Mouse (Mus musculus) midbrain, postnatal 0 days (tissue): Measurements from ENCODE around the gene Ankdd1b. TPM values are rescaled to one million over a fixed set of nuclear protein-coding genes. Genes with fewer than 3 reads are reported as not detected.
A peak's percentile ranks its signal among the peaks of the same experiment; 100 is the strongest.

Experiments
- ATAC-seq: fragments of 200-750 bp; cut with Nextera tagmentation; 2 replicates; pipeline ENCODE4 v1.8.0; 2017; ENCODE audit warnings: moderate number of reproducible peaks, mild to moderate bottlenecking, moderate TSS enrichment, moderate library complexity; ENCODE audit not compliant: low FRiP score
- DNase-seq: peaks from one replicate; pipeline ENCODE4 v3.0.0-alpha.2; 2015; ENCODE audit warnings: low spot score
- H3K27ac ChIP-seq: fragments of 300-500 bp; sonication (generic); 2 replicates; pipeline ENCODE4 v1.5.1; 2014; ENCODE audit warnings: low read depth, mild to moderate bottlenecking, low read length, mixed read lengths
- H3K27me3 ChIP-seq: fragments of 300-500 bp; sonication (generic); 2 replicates; pipeline ENCODE4 v1.6.1; 2014; ENCODE audit warnings: low read length, control low read depth, mixed read lengths; ENCODE audit not compliant: insufficient read depth
- H3K36me3 ChIP-seq: fragments of 300-500 bp; sonication (generic); 2 replicates; pipeline ENCODE4 v1.6.1; 2014; ENCODE audit warnings: low read length, control low read depth, mixed read lengths; ENCODE audit not compliant: insufficient read depth
- H3K4me1 ChIP-seq: fragments of 300-500 bp; sonication (generic); 2 replicates; pipeline ENCODE4 v1.6.1; 2014; ENCODE audit warnings: mild to moderate bottlenecking, control low read depth, antibody characterized with exemption, low read length, mixed read lengths; ENCODE audit not compliant: insufficient read depth
- H3K4me2 ChIP-seq: fragments of 300-500 bp; sonication (generic); 2 replicates; pipeline ENCODE4 v1.6.1; 2014; ENCODE audit warnings: low read depth, mild to moderate bottlenecking, low read length, mixed read lengths; ENCODE audit not compliant: poor library complexity, severe bottlenecking
- H3K4me3 ChIP-seq: fragments of 300-500 bp; sonication (generic); 2 replicates; pipeline ENCODE4 v1.5.1; 2014; ENCODE audit warnings: low read depth, mild to moderate bottlenecking, low read length, moderate library complexity
- H3K9ac ChIP-seq: fragments of 300-500 bp; sonication (generic); replicated peaks from 2 replicates; pipeline ENCODE4 v1.6.1; 2014; ENCODE audit warnings: mild to moderate bottlenecking, low read length, moderate library complexity, mixed read lengths; ENCODE audit not compliant: poor library complexity, severe bottlenecking
- H3K9me3 ChIP-seq: fragments of 300-500 bp; sonication (generic); 2 replicates; pipeline ENCODE4 v1.6.1; 2016; ENCODE audit warnings: low read length, control low read depth
- CTCF ChIP-seq: IDR thresholded peaks from 2 replicates; pipeline ENCODE4 v1.5.1; 2016; ENCODE audit warnings: antibody characterized with exemption, mild to moderate bottlenecking
- WGBS: fragments of 180-500 bp; shearing (Covaris S2); extraction: QIAGEN DNeasy Blood & Tissue Kit; methylation state at CpG from one replicate; pipeline ENCODE4 v1.1.7; 2014; 5-methylcytosine and 5-hydroxymethylcytosine counted together
- polyA plus RNA-seq: library from polyadenylated mRNA; unstranded; fragments of >200 nt; fragmentation: Nextera tagmentation; extraction: Ambion mirVana; gene quantifications from 2 replicates; pipeline ENCODE4 v1.2.1, GENCODE M21; 2015
- total RNA-seq: library from RNA; depleted of rRNA; stranded (reverse); fragments of >200 nt; gene quantifications from 2 replicates; pipeline ENCODE4 v1.2.3, GENCODE M21; 2014

Ankdd1b gene
- total and polyA plus RNA-seq, 2 experiments from 2014 or later: 0.22 TPM; not detected in 1

DNA sequence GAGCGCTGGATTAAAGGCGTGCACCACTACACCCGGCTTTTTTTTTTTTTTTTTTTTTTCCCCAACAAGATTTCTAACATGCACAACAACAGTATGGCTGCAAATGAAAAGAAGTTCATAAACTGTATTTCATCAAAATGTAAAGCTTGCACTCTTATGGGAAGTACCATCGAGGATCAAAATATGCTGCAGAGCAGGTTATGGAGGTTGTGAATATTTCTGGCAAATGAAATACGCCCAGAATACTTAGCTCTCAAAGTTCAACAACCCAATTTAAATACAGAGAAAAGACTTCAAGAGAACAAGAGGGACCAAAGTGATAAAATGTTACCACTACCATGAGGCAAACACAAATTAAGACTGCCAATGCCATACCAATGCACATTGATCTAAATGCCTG is 2.3 kb downstream of the Ankdd1b start:
- Histone ChIP-seq H3K9me3 (no peaks in the 10 kb centered on the region), H3K4me1 (no peaks in the 10 kb centered on the region), H3K4me3 (no peak overlapping the region), H3K9ac (no peak overlapping the region), H3K27me3 (no peaks in the 10 kb centered on the region), H3K4me2 (no peak overlapping the region), H3K36me3 (no peaks in the 10 kb centered on the region), H3K27ac (no peak overlapping the region)
- ATAC-seq (no peak), DNase-seq (no peak)
- WGBS: 91% methylated on average over 5 of the region's 5 CpGs
- TF ChIP-seq CTCF: no peak

DNA sequence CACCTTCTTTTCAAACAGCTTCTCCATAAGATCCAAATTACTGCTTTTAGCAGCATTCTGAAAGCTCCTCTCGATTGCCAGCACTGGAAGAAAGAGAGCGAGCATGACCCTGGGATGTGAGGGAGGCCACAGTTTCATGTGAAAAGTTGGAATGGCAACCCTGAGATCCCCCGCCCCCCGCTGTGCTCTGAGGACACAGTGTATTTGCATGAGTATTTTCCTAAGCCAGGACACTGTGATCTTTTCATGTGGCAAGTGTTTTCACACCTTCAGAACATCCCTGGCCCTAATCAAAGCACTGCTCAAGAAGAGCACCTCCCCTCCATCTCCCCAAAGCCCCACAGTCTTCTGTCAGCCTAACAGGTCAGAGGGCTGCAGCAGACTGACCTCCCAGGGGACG is 5.7 kb downstream of the Ankdd1b start:
- H3K4me3 ChIP-seq: no peak overlapping the region
- H3K27ac ChIP-seq: no peak overlapping the region
- no peak overlapping the region for H3K9ac ChIP-seq
- H3K27me3 ChIP-seq: no peaks in the 10 kb centered on the region
- H3K4me1 ChIP-seq: no peaks in the 10 kb centered on the region
- no peaks in the 10 kb centered on the region for H3K9me3 ChIP-seq
- no peak for TF ChIP-seq CTCF
- H3K4me2 ChIP-seq: no peak overlapping the region
- ATAC-seq (no peak), DNase-seq (no peak)
- H3K36me3 ChIP-seq: no peaks in the 10 kb centered on the region
- 54% methylated on average over 5 of the region's 5 CpGs for WGBS

DNA sequence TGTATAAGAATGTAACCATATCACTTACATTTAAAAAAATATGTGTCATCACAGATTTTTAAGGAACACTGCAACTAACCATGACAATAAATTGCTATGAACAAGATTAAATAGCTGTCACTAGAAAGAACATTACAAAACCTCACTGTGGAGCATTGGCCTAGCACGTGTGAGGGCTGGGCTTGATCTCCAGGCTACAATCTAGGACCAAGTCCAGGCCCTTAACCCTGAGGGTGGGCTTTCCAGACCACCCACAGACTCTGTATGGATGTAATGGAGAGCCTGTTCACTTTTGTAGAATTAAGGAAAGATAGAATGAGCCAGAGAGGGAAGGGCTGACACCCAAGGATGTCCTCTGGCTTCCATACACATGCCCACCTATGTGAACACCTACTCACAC is 8.4 kb downstream of the Ankdd1b start:
- H3K4me2 ChIP-seq: no peak overlapping the region
- no peak overlapping the region for H3K9ac ChIP-seq
- ATAC-seq (no peak), DNase-seq (no peak)
- no peaks in the 10 kb centered on the region for H3K4me1 ChIP-seq
- no peak overlapping the region for H3K27ac ChIP-seq
- WGBS: 56% methylated on average over 1 of the region's 1 CpGs
- no peaks in the 10 kb centered on the region for H3K27me3 ChIP-seq
- no peaks in the 10 kb centered on the region for H3K9me3 ChIP-seq
- H3K36me3 ChIP-seq: no peaks in the 10 kb centered on the region
- no peak overlapping the region for H3K4me3 ChIP-seq
- TF ChIP-seq CTCF: no peak

DNA sequence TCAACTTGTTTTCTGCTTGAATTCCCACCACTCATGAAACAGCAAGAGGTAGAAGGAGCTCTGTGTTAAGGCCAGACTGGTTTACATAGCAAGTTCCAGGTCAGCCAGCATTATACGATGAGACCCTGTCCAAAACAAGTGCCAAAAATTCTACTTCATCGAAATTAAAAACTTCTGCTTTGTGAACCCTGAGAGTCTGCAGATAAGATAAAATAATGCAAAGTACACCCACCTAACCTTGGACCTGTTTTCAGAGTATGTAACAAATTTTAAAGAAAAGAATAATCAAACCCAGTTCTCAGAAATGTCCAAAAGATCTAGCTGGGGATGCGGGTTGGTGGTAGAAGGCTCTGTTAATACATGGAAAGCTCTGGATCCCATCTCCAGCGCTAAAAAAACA is 12.4 kb downstream of the Ankdd1b start:
- Histone ChIP-seq H3K9ac (no peak overlapping the region), H3K36me3 (no peaks in the 10 kb centered on the region), H3K4me3 (no peak overlapping the region), H3K9me3 (no peaks in the 10 kb centered on the region), H3K4me1 (no peaks in the 10 kb centered on the region), H3K27me3 (no peaks in the 10 kb centered on the region), H3K4me2 (no peak overlapping the region), H3K27ac (no peak overlapping the region)
- WGBS: 83% methylated on average over 4 of the region's 4 CpGs
- no peak for DNase-seq
- no peak for ATAC-seq
- no peak for TF ChIP-seq CTCF

DNA sequence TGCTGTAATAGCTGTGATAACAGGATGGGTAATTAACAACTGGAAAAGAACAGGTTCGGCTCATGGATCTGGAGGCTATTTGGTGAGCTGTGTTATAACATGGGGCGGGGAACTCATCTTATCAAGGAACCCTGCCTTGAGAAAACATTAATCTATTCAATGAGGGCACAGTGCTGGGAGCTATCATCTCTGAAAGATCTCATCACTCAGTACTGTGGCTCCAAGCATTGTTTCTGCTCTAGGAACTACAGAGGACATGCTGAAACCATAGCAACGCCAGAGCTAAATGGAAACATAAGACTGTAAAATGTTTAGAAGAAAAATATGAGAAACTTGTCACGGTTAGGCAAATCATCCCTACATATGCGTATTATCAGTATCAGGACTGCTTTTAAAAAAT is 13.0 kb downstream of the Ankdd1b start:
- Histone ChIP-seq H3K9ac (no peak overlapping the region), H3K27me3 (no peaks in the 10 kb centered on the region), H3K4me2 (no peak overlapping the region), H3K27ac (no peak overlapping the region), H3K36me3 (no peaks in the 10 kb centered on the region), H3K9me3 (no peaks in the 10 kb centered on the region), H3K4me3 (no peak overlapping the region), H3K4me1 (no peaks in the 10 kb centered on the region)
- ATAC-seq (0 out of 2 replicates have a peak, but pooled peaks have one; percentile 56), DNase-seq (peak; percentile 48)
- WGBS: 63% methylated on average over 5 of the region's 5 CpGs
- TF ChIP-seq CTCF: no peak

DNA sequence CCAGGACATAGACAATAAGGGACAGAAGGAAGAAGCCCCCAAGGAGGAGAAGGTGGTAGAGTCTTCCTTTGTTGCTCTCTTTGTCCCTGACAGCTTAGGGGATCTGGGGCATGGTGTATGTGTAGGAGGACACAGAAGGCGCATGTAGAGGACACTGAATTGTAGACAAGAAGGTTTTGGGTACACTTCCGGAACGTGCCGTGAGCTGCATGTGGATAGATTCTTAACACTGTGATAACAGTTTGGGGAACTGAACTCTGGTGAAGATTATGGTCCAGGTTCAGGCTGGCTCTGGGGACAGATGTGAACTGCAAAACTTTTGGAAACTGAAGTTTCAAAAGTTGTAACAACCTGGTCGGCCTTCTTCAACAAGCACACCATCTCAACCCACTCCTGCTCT is 13.4 kb downstream of the Ankdd1b start:
- Histone ChIP-seq H3K9ac (no peak overlapping the region), H3K4me2 (no peak overlapping the region), H3K4me1 (no peaks in the 10 kb centered on the region), H3K4me3 (no peak overlapping the region), H3K27me3 (no peaks in the 10 kb centered on the region), H3K9me3 (no peaks in the 10 kb centered on the region), H3K27ac (no peak overlapping the region), H3K36me3 (no peaks in the 10 kb centered on the region)
- ATAC-seq: no peak
- no peak for DNase-seq
- WGBS: 96% methylated on average over 5 of the region's 5 CpGs
- no peak for TF ChIP-seq CTCF
